Mouse (Mus musculus) liver (tissue): ENCODE measurements around the gene Mvb12b.

ENCODE experiments used
- DNase-seq: peaks from one replicate; pipeline ENCODE4 v3.0.0-alpha.2; 2020; ENCODE audit warnings: mixed read lengths

The Mvb12b gene

GRCm38 (mm10) chr2:33842983-33843577, 44.7 kb downstream of the Mvb12b start:
- DNase-seq = peak; percentile 91

GRCm38 (mm10) chr2:33841980-33842379, 45.8 kb downstream of the Mvb12b start:
- no peak for DNase-seq

GRCm38 (mm10) chr2:33840483-33840882, 47.3 kb downstream of the Mvb12b start:
- no peak for DNase-seq

GRCm38 (mm10) chr2:33839252-33839651, 48.5 kb downstream of the Mvb12b start:
- DNase-seq = no peak

- DNase-seq = no peak
Measured at GRCm38 (mm10) chr2:33837297-33837696, 50.4 kb downstream of the Mvb12b start.

GRCm38 (mm10) chr2:33836660-33837213, 51.0 kb downstream of the Mvb12b start:
- DNase-seq = no peak

GRCm38 (mm10) chr2:33835038-33835437, 52.7 kb downstream of the Mvb12b start:
- DNase-seq = no peak

GRCm38 (mm10) chr2:33833902-33834301, 53.8 kb downstream of the Mvb12b start:
- DNase-seq = no peak

GRCm38 (mm10) chr2:33829870-33830269, 57.9 kb downstream of the Mvb12b start:
- no peak for DNase-seq

GRCm38 (mm10) chr2:33826777-33827176, 61.0 kb downstream of the Mvb12b start:
- no peak for DNase-seq

- no peak for DNase-seq
Measured at GRCm38 (mm10) chr2:33824935-33825514, 62.7 kb downstream of the Mvb12b start.

- peak; percentile 88 for DNase-seq
Measured at GRCm38 (mm10) chr2:33821677-33822607, 65.8 kb downstream of the Mvb12b start.

GRCm38 (mm10) chr2:33820450-33820849, 67.3 kb downstream of the Mvb12b start:
- no peak for DNase-seq

- DNase-seq = no peak
Measured at GRCm38 (mm10) chr2:33820037-33820436, 67.7 kb downstream of the Mvb12b start.

- no peak for DNase-seq
Measured at GRCm38 (mm10) chr2:33818385-33818784, 69.4 kb downstream of the Mvb12b start.

- DNase-seq = no peak
Measured at GRCm38 (mm10) chr2:33817663-33818346, 69.9 kb downstream of the Mvb12b start.

- no peak for DNase-seq
Measured at GRCm38 (mm10) chr2:33817080-33817479, 70.7 kb downstream of the Mvb12b start.

- DNase-seq = no peak
Measured at GRCm38 (mm10) chr2:33814581-33814980, 73.2 kb downstream of the Mvb12b start.

- no peak for DNase-seq
Measured at GRCm38 (mm10) chr2:33813501-33814240, 74.1 kb downstream of the Mvb12b start.

GRCm38 (mm10) chr2:33812980-33813379, 74.8 kb downstream of the Mvb12b start:
- no peak for DNase-seq

- no peak for DNase-seq
Measured at GRCm38 (mm10) chr2:33811349-33811890, 76.3 kb downstream of the Mvb12b start.

- no peak for DNase-seq
Measured at GRCm38 (mm10) chr2:33809081-33809480, 78.7 kb downstream of the Mvb12b start.
